12 mouse cellular contexts compared by ENCODE assay signal in the genomic region with DNA sequence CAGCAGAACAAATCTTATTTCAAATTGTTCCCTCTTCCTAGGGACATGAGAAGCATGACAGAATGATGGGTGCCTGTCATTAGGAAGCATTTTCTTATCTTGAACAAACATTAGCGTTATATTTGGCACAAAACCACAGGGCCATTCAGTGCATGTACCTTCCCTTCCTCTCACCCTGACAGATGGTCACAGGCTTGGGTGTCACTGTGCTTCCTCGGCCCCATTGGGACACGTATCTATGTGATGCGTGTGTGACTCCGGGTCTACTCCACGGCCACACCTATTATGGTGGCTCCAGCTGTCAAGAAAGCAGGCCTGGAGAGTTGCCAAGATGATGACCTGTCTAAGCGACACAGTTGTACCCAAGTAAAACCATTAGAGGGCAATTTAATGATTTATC.
A peak's percentile ranks its signal among the peaks of the same experiment; 100 is the strongest.
DNase-seq lines count a peak whose midpoint lies in the region; ATAC-seq and TF ChIP-seq lines count a peak whose summit lies in the region.
"Had no signal": no experiment of that assay in that cellular context is flagged by ENCODE, and none has a peak within 500 bp of the region (broad histone marks: within the 10 kb centered on the region; RNA-seq: fewer than 3 reads in every experiment).

No protein-coding gene starts in this region.

- 25% methylated on average over 7 of the region's 7 CpGs for WGBS in cerebellum, adult 2 months
- WGBS in midbrain, embryonic 15.5 days = 59% methylated on average over 7 of the region's 7 CpGs
- 89% methylated on average over 7 of the region's 7 CpGs for WGBS in midbrain, embryonic 10.5 days
- 24% methylated on average over 7 of the region's 7 CpGs for WGBS in liver, postnatal 0 days (ENCODE audit: insufficient replicate concordance)
- 64% methylated on average over 7 of the region's 7 CpGs for WGBS in forebrain, embryonic 13.5 days

- TF ChIP-seq POLR2A in cerebellum, adult 2 months (IDR thresholded peaks at IDR 0.05; ENCODE audit: borderline replicate concordance, insufficient read depth, low read length) = no peak

- no peak for TF ChIP-seq EP300 in liver, postnatal 0 days (IDR thresholded peaks at IDR 0.05; ENCODE audit: low read depth)

- no peak for ATAC-seq in midbrain, embryonic 15.5 days (replicated peaks)
- ATAC-seq in liver, postnatal 0 days = peak; percentile 56; the same call in 1 of the 2 replicates
- peak; percentile 59; the same call in 1 of the 2 replicates for ATAC-seq in megakaryocyte-erythroid progenitor cell, adult 5-6 weeks (replicated peaks; ENCODE audit: low FRiP score, low TSS enrichment, poor library complexity, severe bottlenecking)
- ATAC-seq in forebrain, embryonic 13.5 days = no peak
- ATAC-seq: activated CD4-positive, CD25-positive, alpha-beta regulatory T cell, adult 4 months; forebrain, embryonic 14.5 days had no signal

- no peaks in the 10 kb centered on the region for H3K27me3 ChIP-seq in cerebellum, adult 2 months (ENCODE audit: control insufficient read depth, insufficient read depth, low read length)
- no peaks in the 10 kb centered on the region for H3K27me3 ChIP-seq in midbrain, embryonic 15.5 days (replicated peaks)
- no peaks in the 10 kb centered on the region for H3K27me3 ChIP-seq in midbrain, embryonic 10.5 days (ENCODE audit: low read depth, poor library complexity, severe bottlenecking)
- H3K27me3 ChIP-seq in liver, postnatal 0 days (ENCODE audit: insufficient read depth, low read length) = no peaks in the 10 kb centered on the region
- no peaks in the 10 kb centered on the region for H3K27me3 ChIP-seq in forebrain, embryonic 13.5 days

- no peak for TF ChIP-seq CTCF in cerebellum, adult 2 months (IDR thresholded peaks at IDR 0.05; ENCODE audit: borderline replicate concordance, insufficient read depth, low read depth, low read length)
- no peak for TF ChIP-seq CTCF in liver, postnatal 0 days (IDR thresholded peaks at IDR 0.05; ENCODE audit: low read depth)

- no peaks in the 10 kb centered on the region for H3K4me1 ChIP-seq in cerebellum, adult 2 months (ENCODE audit: control insufficient read depth, insufficient read depth, low read length)
- H3K4me1 ChIP-seq in midbrain, embryonic 15.5 days = peaks cover 9% of the 10 kb centered on the region; the same call in 1 of the 2 replicates
- peaks cover 15% of the 10 kb centered on the region for H3K4me1 ChIP-seq in midbrain, embryonic 10.5 days
- no peaks in the 10 kb centered on the region for H3K4me1 ChIP-seq in liver, postnatal 0 days (ENCODE audit: insufficient read depth)
- peaks cover 8% of the 10 kb centered on the region; the same call in 1 of the 2 replicates for H3K4me1 ChIP-seq in forebrain, embryonic 13.5 days

- H3K36me3 ChIP-seq in midbrain, embryonic 15.5 days (replicated peaks) = no peaks in the 10 kb centered on the region
- H3K36me3 ChIP-seq in midbrain, embryonic 10.5 days = no peaks in the 10 kb centered on the region
- no peaks in the 10 kb centered on the region for H3K36me3 ChIP-seq in liver, postnatal 0 days (replicated peaks; ENCODE audit: insufficient read depth, low read length)
- no peaks in the 10 kb centered on the region for H3K36me3 ChIP-seq in forebrain, embryonic 13.5 days (ENCODE audit: poor library complexity, severe bottlenecking)

- no peak overlapping the region for H3K4me3 ChIP-seq in cerebellum, adult 2 months (replicated peaks; ENCODE audit: insufficient read depth, low read depth, low read length)
- no peak overlapping the region for H3K4me3 ChIP-seq in midbrain, embryonic 15.5 days
- no peak overlapping the region for H3K4me3 ChIP-seq in midbrain, embryonic 10.5 days
- no peak overlapping the region for H3K4me3 ChIP-seq in liver, postnatal 0 days (ENCODE audit: low read depth, low read length)
- no peak overlapping the region for H3K4me3 ChIP-seq in forebrain, embryonic 13.5 days

- H3K4me2 ChIP-seq in midbrain, embryonic 15.5 days = no peak overlapping the region
- no peak overlapping the region for H3K4me2 ChIP-seq in liver, postnatal 0 days (ENCODE audit: low read depth, low read length)
- H3K4me2 ChIP-seq in forebrain, embryonic 13.5 days = no peak overlapping the region

- no peaks in the 10 kb centered on the region for H3K9me3 ChIP-seq in midbrain, embryonic 15.5 days
- no peaks in the 10 kb centered on the region for H3K9me3 ChIP-seq in midbrain, embryonic 10.5 days (replicated peaks)
- no peaks in the 10 kb centered on the region for H3K9me3 ChIP-seq in liver, postnatal 0 days (ENCODE audit: low read length)
- no peaks in the 10 kb centered on the region for H3K9me3 ChIP-seq in forebrain, embryonic 13.5 days (replicated peaks)

- no peak overlapping the region for H3K9ac ChIP-seq in midbrain, embryonic 15.5 days
- no peak overlapping the region for H3K9ac ChIP-seq in liver, postnatal 0 days (replicated peaks)
- no peak overlapping the region for H3K9ac ChIP-seq in forebrain, embryonic 13.5 days

- peak; percentile 5 to 34 for DNase-seq in cerebellum, postnatal 14 days
- no peak for DNase-seq in cerebellum, adult 2 months
- DNase-seq in midbrain, embryonic 10.5 days (ENCODE audit: low spot score) = no peak
- DNase-seq in liver, postnatal 0 days = no peak
- no peak for DNase-seq in urinary bladder, postnatal 36 days (ENCODE audit: low spot score in 2 of 2)
- DNase-seq: thymus, postnatal 36 days had no signal

- no peak overlapping the region for H3K27ac ChIP-seq in cerebellum, adult 2 months (ENCODE audit: insufficient read depth, low read length)
- H3K27ac ChIP-seq in midbrain, embryonic 15.5 days = 0 out of 2 replicates have a peak overlapping the region, but pooled peaks have one; percentile 28
- H3K27ac ChIP-seq in midbrain, embryonic 10.5 days (replicated peaks) = no peak overlapping the region
- H3K27ac ChIP-seq in liver, postnatal 0 days (ENCODE audit: low read depth) = no peak overlapping the region
- H3K27ac ChIP-seq in forebrain, embryonic 13.5 days = no peak overlapping the region
- H3K27ac ChIP-seq: macrophage had no signal

Comparison
In these comparisons a context has a peak if more than half of its experiments do, and no peak if none do; other contexts are left out.
1. DNase-seq: peak in cerebellum, postnatal 14 days (2 of 2); none in cerebellum, adult 2 months (0 of 2), midbrain, embryonic 10.5 days (single experiment), liver, postnatal 0 days (single experiment) and urinary bladder, postnatal 36 days (0 of 2).
2. ATAC-seq: peak in liver, postnatal 0 days (single experiment) and megakaryocyte-erythroid progenitor cell, adult 5-6 weeks (single experiment); none in midbrain, embryonic 15.5 days (single experiment) and forebrain, embryonic 13.5 days (single experiment).